Mouse (Mus musculus) naive thymus-derived CD4-positive, alpha-beta T cell, adult 5 months (primary cell): ENCODE measurements around the gene Guca1b. TPM values are rescaled to one million over a fixed set of nuclear protein-coding genes. Genes with fewer than 3 reads are reported as not detected.

ENCODE experiments used
- polyA plus RNA-seq: library from polyadenylated mRNA; unstranded; fragments of 100-300 nt; shearing (Covaris generic); gene quantifications from one replicate; pipeline ENCODE4 v1.2.1, GENCODE M21; 2017

Gene Guca1b
- polyA plus RNA-seq: 1.3 TPM

GRCm38 (mm10) chr17:47385145-47385544 is at the start of gene Guca1b:
Gene Guca1b, plus strand, starts transcription at chr17:47385393.

DNA sequence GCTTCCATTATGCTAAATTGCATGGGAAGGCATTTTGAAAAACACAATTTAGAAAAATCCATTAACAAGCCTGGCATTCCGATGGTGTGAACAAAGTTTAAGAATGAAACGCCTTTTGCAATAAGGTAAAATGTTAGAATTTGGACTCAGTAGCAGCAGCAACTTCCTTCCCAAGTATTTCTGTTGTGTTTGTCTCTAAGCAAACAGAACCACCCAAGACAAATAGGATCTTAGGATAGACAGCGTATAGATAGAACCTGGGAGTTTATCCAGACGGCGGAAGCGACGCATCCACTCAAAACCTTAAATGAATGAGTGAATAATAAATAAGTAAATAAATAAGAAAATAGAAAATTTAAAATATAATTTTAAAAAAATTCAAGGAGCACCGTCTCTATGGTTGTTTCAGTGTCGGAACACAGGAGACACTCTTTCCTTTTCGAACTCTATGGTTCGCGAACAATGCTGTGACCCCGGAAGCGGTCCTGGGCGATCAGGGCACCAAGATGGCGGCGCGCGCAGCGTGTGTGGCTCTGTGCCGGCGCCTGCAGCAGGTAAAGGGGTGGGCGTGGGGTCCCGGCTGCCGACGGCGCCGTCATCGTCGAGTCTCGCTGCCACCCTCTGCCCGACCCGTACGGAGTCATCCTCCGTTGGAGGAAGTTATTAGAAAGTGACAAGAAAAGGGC is 16.6 kb upstream of the Guca1b start, which contains the start of gene Mrps10:
Mrps10 (plus strand) TSS at position 487 of the 686 bp plus-strand sequence.

GRCm38 (mm10) chr17:47400451-47400850 is 15.3 kb downstream of the Guca1b start, which contains the start of gene Guca1a:
Gene Guca1a, minus strand, starts transcription at chr17:47400584.

DNA sequence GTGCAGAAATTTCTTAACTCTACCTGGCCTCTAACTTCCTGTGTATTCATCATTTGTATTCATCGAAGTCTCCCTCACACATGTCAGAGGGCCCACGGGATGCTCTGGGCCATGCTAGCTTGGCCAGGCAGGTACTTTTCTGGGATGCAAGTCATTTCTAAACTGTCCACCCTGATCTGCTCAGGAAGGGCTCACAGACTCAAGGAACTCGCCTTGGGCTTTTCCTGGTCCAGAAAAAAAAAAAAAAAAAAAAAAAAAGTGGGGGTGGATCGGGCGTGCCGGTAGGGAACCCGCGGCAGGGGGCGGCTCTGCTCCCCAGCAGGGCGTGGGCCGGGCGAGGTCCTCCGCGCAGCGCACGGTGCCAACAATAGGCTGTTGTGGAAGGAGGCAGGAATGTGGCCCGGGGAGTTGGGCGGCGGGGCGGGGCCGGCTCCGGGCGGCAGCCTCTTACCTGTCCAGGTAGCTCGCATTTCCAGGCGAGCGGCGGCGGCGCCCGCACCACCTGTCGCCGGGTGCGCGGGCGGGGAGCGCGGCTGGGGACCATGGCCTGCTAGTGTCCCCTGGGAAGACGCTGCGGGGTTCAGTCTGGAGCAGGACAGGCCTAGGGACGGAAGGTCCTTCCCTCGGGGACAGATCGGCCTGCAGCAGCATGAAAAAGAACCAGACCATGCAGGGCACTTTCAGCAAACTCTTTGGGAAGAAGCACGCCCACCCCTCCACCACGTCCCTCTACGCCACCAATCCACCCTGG is 51.1 kb downstream of the Guca1b start, which contains the start of gene AI661453:
AI661453 (plus strand) TSS at position 460 of the 751 bp plus-strand sequence.

DNA sequence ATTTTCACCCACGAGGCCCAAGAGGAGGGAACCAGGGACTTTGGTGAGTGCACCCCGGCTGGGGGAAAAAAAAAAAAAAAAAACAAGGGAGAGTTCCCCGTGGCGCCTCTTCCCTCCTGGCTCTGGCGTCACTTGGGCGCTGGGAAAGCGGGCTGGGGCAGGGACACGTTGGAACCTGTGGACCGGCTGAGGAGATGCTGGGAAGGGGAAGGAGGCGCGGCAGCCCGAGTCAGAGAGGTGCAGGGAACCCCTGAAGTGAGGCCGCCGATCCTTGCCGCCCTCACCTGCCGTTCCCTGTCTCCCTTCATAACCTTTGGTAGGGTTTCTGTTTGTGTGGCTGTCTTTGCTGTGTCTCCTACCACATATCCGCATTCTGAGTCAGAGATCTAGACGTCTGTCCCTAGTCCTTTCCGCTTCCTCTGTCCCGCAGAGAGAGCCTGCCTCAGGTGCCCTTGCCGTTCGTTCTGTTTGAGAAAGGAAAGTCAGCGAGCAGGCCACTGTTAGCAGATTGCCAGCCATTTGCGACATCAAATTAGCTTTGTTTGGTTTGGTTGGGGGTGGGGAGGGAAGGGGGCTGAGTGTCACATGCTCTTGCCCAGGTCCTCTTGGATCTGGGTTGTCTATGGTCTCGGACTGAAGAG is 51.8 kb downstream of the Guca1b start, which contains the start of gene 1700001C19Rik:
1700001C19Rik (minus strand) TSS at position 470 of the 641 bp plus-strand sequence.

Other genes with a start within 250 kb of the Guca1b start
- gene Mrps10, start 16.5 kb upstream of the Guca1b start, polyA plus RNA-seq: 29.5 TPM
- gene Guca1a, start 15.2 kb downstream of the Guca1b start, polyA plus RNA-seq: not detected
- not detected for gene AI661453, start 51.2 kb downstream of the Guca1b start, polyA plus RNA-seq
- not detected for gene 1700001C19Rik, start 52.0 kb downstream of the Guca1b start, polyA plus RNA-seq
- gene Taf8, start 116.9 kb downstream of the Guca1b start, polyA plus RNA-seq: 76.8 TPM
- gene Ccnd3, start 119.7 kb downstream of the Guca1b start, polyA plus RNA-seq: 288 TPM
- gene Bysl, start 226.1 kb downstream of the Guca1b start, polyA plus RNA-seq: 15.7 TPM
- gene Med20, start 226.2 kb downstream of the Guca1b start, polyA plus RNA-seq: 42.6 TPM
- gene Gm20517, start 226.2 kb downstream of the Guca1b start, polyA plus RNA-seq: 3.2 TPM
- 2.6 TPM for gene Usp49, start 245.3 kb downstream of the Guca1b start, polyA plus RNA-seq